Mouse (Mus musculus) CH12.LX (cell line): Measurements from ENCODE around the gene Rbm8a. TPM values are rescaled to one million over a fixed set of nuclear protein-coding genes. Genes with fewer than 3 reads are reported as not detected.

Source experiments
- DNase-seq: peaks from one replicate; pipeline ENCODE4 v3.0.0-alpha.2; 2013; ENCODE audit errors: extremely low read depth
- H3K27ac ChIP-seq: 2 replicates; pipeline ENCODE4 v1.5.1; 2012; ENCODE audit warnings: low read depth, mild to moderate bottlenecking, control low read depth, moderate library complexity; ENCODE audit not compliant: insufficient read depth
- H3K27me3 ChIP-seq: replicated peaks from 2 replicates; pipeline ENCODE3; 2012; ENCODE audit warnings: inconsistent platforms
- H3K36me3 ChIP-seq, 2 experiments: replicated peaks in 1 of 2; 2 replicates each; pipeline versions ENCODE3 to v1.6.1; 2012; ENCODE audit warnings: inconsistent platforms in 1 of 2, low read length in 1 of 2, mild to moderate bottlenecking in 1 of 2, mixed read lengths in 1 of 2, moderate library complexity in 1 of 2; ENCODE audit not compliant: control insufficient read depth in 1 of 2, insufficient read depth in 1 of 2
- H3K4me1 ChIP-seq, 2 experiments: 2 replicates each; pipeline ENCODE4 v1.6.1; 2012; ENCODE audit warnings: inconsistent platforms in 1 of 2, moderate library complexity in 1 of 2; ENCODE audit not compliant: insufficient read depth in 2 of 2, control insufficient read depth in 1 of 2
- H3K4me2 ChIP-seq: 2 replicates; pipeline ENCODE4 v1.6.1; 2012; ENCODE audit warnings: low read depth, mild to moderate bottlenecking, control low read depth; ENCODE audit not compliant: poor library complexity, insufficient read depth, severe bottlenecking
- H3K4me3 ChIP-seq, 3 experiments: fragments of 150-350 bp in 1 of 3; sonication (generic) in 1 of 3; replicated peaks in 1 of 3; 2 replicates each; pipeline versions ENCODE3 to v1.5.1; 2011 to 2012; ENCODE audit warnings: low read depth in 2 of 3, low read length in 2 of 3, mild to moderate bottlenecking in 2 of 3, moderate library complexity in 2 of 3, control low read depth in 1 of 3, improper control_type of control experiment in 1 of 3, inconsistent platforms in 1 of 3, mixed read lengths in 1 of 3; ENCODE audit not compliant: poor library complexity in 1 of 3
- H3K79me2 ChIP-seq: replicated peaks from 2 replicates; pipeline ENCODE4 v1.6.1; 2012; ENCODE audit warnings: mild to moderate bottlenecking, moderate library complexity; ENCODE audit not compliant: control insufficient read depth, poor library complexity, insufficient read depth, severe bottlenecking; ENCODE audit errors: extremely low read depth
- H3K9ac ChIP-seq: 2 replicates; pipeline ENCODE4 v1.6.1; 2012; ENCODE audit warnings: low read depth, mild to moderate bottlenecking, control low read depth, moderate library complexity; ENCODE audit not compliant: insufficient read depth
- H3K9me3 ChIP-seq: replicated peaks from 2 replicates; pipeline ENCODE3; 2012; ENCODE audit warnings: low read length, inconsistent platforms, mixed read lengths
- BHLHE40 ChIP-seq: IDR thresholded peaks from 2 replicates; pipeline ENCODE4 v1.6.1; 2011; ENCODE audit warnings: mild to moderate bottlenecking, low read depth, low read length, improper control_type of control experiment
- CHD1 ChIP-seq: IDR thresholded peaks from 2 replicates; pipeline ENCODE4 v1.6.1; 2012; ENCODE audit warnings: low read depth, low read length, improper control_type of control experiment, inconsistent platforms
- CTCF ChIP-seq, 2 experiments: IDR thresholded peaks in 1 of 2; conservative IDR thresholded peaks in 1 of 2; 2 replicates each; pipeline ENCODE4 v1.5.1; 2011 to 2012; ENCODE audit warnings: low read depth in 2 of 2, low read length in 2 of 2, improper control_type of control experiment in 1 of 2, inconsistent platforms in 1 of 2, mild to moderate bottlenecking in 1 of 2, moderate library complexity in 1 of 2
- E2F4 ChIP-seq: IDR thresholded peaks from 2 replicates; pipeline ENCODE4 v1.6.1; 2011; ENCODE audit warnings: low read depth, low read length, improper control_type of control experiment; ENCODE audit not compliant: insufficient replicate concordance
- ELF1 ChIP-seq: IDR thresholded peaks from 2 replicates; pipeline ENCODE4 v1.6.1; 2014; ENCODE audit warnings: low read depth, mild to moderate bottlenecking, inconsistent platforms, low read length, improper control_type of control experiment
- ETS1 ChIP-seq: conservative IDR thresholded peaks from 2 replicates; pipeline ENCODE4 v1.6.1; 2012; ENCODE audit warnings: low read depth, mild to moderate bottlenecking, inconsistent platforms, low read length, improper control_type of control experiment, moderate library complexity
- HCFC1 ChIP-seq: IDR thresholded peaks from 2 replicates; pipeline ENCODE4 v1.6.1; 2012; ENCODE audit warnings: low read depth, mild to moderate bottlenecking, inconsistent platforms, low read length, improper control_type of control experiment
- IRF4 ChIP-seq: IDR thresholded peaks from 2 replicates; pipeline ENCODE4 v1.6.1; 2014; ENCODE audit warnings: low read depth, mild to moderate bottlenecking, inconsistent platforms, low read length, improper control_type of control experiment
- JUN ChIP-seq: IDR thresholded peaks from 2 replicates; pipeline ENCODE4 v1.6.1; 2011; ENCODE audit warnings: low read depth, mild to moderate bottlenecking, low read length, improper control_type of control experiment, moderate library complexity; ENCODE audit not compliant: insufficient read depth
- MAX ChIP-seq: IDR thresholded peaks from 2 replicates; pipeline ENCODE4 v1.6.1; 2011; ENCODE audit warnings: low read length, improper control_type of control experiment
- MEF2A ChIP-seq: IDR thresholded peaks from 2 replicates; pipeline ENCODE4 v1.6.1; 2014; ENCODE audit warnings: low read depth, mild to moderate bottlenecking, inconsistent platforms, low read length, improper control_type of control experiment, borderline replicate concordance
- MXI1 ChIP-seq: IDR thresholded peaks from 2 replicates; pipeline ENCODE4 v1.6.1; 2011; ENCODE audit warnings: mild to moderate bottlenecking, low read depth, low read length, improper control_type of control experiment
- MYC ChIP-seq: IDR thresholded peaks from 2 replicates; pipeline ENCODE4 v1.6.1; 2011; ENCODE audit warnings: low read depth, mild to moderate bottlenecking, improper control_type of control experiment, low read length
- NELFE ChIP-seq: IDR thresholded peaks from 2 replicates; pipeline ENCODE4 v1.6.1; 2011; ENCODE audit warnings: low read depth, low read length, improper control_type of control experiment
- NRF1 ChIP-seq: IDR thresholded peaks from 2 replicates; pipeline ENCODE4 v1.6.1; 2014; ENCODE audit warnings: low read depth, mild to moderate bottlenecking, inconsistent platforms, low read length, improper control_type of control experiment, moderate library complexity
- POLR2A ChIP-seq: IDR thresholded peaks from 2 replicates; pipeline ENCODE4 v1.6.1; 2011; ENCODE audit warnings: low read depth, mild to moderate bottlenecking, improper control_type of control experiment, low read length
- RCOR1 ChIP-seq: conservative IDR thresholded peaks from 2 replicates; pipeline ENCODE4 v1.6.1; 2012; ENCODE audit warnings: low read depth, mild to moderate bottlenecking, inconsistent platforms, low read length, improper control_type of control experiment
- TBP ChIP-seq: conservative IDR thresholded peaks from 2 replicates; pipeline ENCODE4 v1.6.1; 2011; ENCODE audit warnings: low read depth, low read length, improper control_type of control experiment
- UBTF ChIP-seq: IDR thresholded peaks from 2 replicates; pipeline ENCODE4 v1.6.1; 2012; ENCODE audit warnings: low read depth, mild to moderate bottlenecking, inconsistent platforms, low read length, improper control_type of control experiment, moderate library complexity
- USF1 ChIP-seq: IDR thresholded peaks from 2 replicates; pipeline ENCODE4 v1.6.1; 2014; ENCODE audit warnings: low read depth, mild to moderate bottlenecking, inconsistent platforms, low read length, improper control_type of control experiment
- ZKSCAN1 ChIP-seq: IDR thresholded peaks from 2 replicates; pipeline ENCODE4 v1.6.1; 2012; ENCODE audit warnings: low read depth, inconsistent platforms, low read length, improper control_type of control experiment, borderline replicate concordance
- ZMIZ1 ChIP-seq: IDR thresholded peaks from 2 replicates; pipeline ENCODE4 v1.6.1; 2012; ENCODE audit warnings: low read depth, mild to moderate bottlenecking, inconsistent platforms, low read length, improper control_type of control experiment
- dilution Hi-C: fragments of 300-500 bp; cut with MboI; formaldehyde crosslinking; loops from 2 replicates; pipeline ENCODE4 v1.14.3; 2020; ENCODE audit warnings: low sequenced_read_pairs; ENCODE audit not compliant: extremely low pct_unique_long_range_greater_than_20kb, extremely low pct_ligation_motif_present
- in situ Hi-C: fragments of 300-500 bp; cut with MboI; formaldehyde crosslinking; loops from 3 replicates; pipeline ENCODE4 v1.14.3; 2019; ENCODE audit warnings: low sequenced_read_pairs, low pct_ligation_motif_present, low pct_unique_long_range_greater_than_20kb, mixed read lengths
- polyA plus RNA-seq: library from polyadenylated mRNA; unstranded; fragments of >175 nt; gene quantifications from 2 replicates; pipeline ENCODE4 v1.2.1, GENCODE M21; 2012; ENCODE audit warnings: low read depth; ENCODE audit not compliant: insufficient read length
- total RNA-seq, 2 experiments: library from RNA; depleted of rRNA; stranded (reverse); fragments of 300-350 nt in 1 of 2; fragments of >200 nt in 1 of 2; gene quantifications; 2 replicates each; pipeline ENCODE4 v1.2.3; 2012 to 2014

Rbm8a gene
- total and polyA plus RNA-seq, 3 experiments = 59.7 to 187 (median 80.3) TPM

GRCm38 (mm10) chr3:96598156-96599068 lies 31.3 kb upstream of the Rbm8a start:
- no peak overlapping the region for H3K9ac ChIP-seq
- dilution Hi-C loops (no loop called here), in situ Hi-C loops (no loop called here)
- peaks cover 14% of the 10 kb centered on the region for H3K9me3 ChIP-seq
- no peak overlapping the region for H3K4me2 ChIP-seq
- no peak overlapping the region for H3K4me3 ChIP-seq
- DNase-seq = no peak
- no peak overlapping the region for H3K27ac ChIP-seq
- peaks cover 0 to 8% of the 10 kb centered on the region in 2 experiments for H3K36me3 ChIP-seq
- no peaks in the 10 kb centered on the region for H3K27me3 ChIP-seq
- H3K4me1 ChIP-seq = peaks cover 4 to 20% of the 10 kb centered on the region in 2 experiments; a peak in 2 of 4 replicates
- H3K79me2 ChIP-seq = no peaks in the 10 kb centered on the region
- TF ChIP-seq MYC = no peak
- no peak for TF ChIP-seq POLR2A
- TF ChIP-seq IRF4 = no peak
- TF ChIP-seq NELFE = no peak
- TF ChIP-seq BHLHE40 = no peak
- no peak for TF ChIP-seq ETS1
- no peak for TF ChIP-seq CTCF (conservative IDR thresholded peaks at IDR 0.05 in 1 of 2, IDR thresholded peaks at IDR 0.05 in 1 of 2; ENCODE audit: low read depth in 2 of 2, low read length in 2 of 2)
- TF ChIP-seq MEF2A = no peak

GRCm38 (mm10) chr3:96599069-96599393 lies 30.7 kb upstream of the Rbm8a start:
- no peak overlapping the region for H3K4me3 ChIP-seq
- in situ Hi-C loops (no loop called here), dilution Hi-C loops (no loop called here)
- peaks cover 0 to 13% of the 10 kb centered on the region in 2 experiments for H3K36me3 ChIP-seq
- TF ChIP-seq UBTF (no peak), HCFC1 (no peak), BHLHE40 (no peak)
- H3K79me2 ChIP-seq = no peaks in the 10 kb centered on the region
- H3K4me1 ChIP-seq = peaks cover 4 to 20% of the 10 kb centered on the region in 2 experiments; a peak in 2 of 4 replicates
- H3K27me3 ChIP-seq = no peaks in the 10 kb centered on the region
- no peak overlapping the region for H3K27ac ChIP-seq
- H3K4me2 ChIP-seq = no peak overlapping the region
- no peak for DNase-seq
- no peak overlapping the region for H3K9ac ChIP-seq
- peaks cover 14% of the 10 kb centered on the region for H3K9me3 ChIP-seq

- no peak overlapping the region for H3K27ac ChIP-seq
- no peaks in the 10 kb centered on the region for H3K27me3 ChIP-seq
- no peaks in the 10 kb centered on the region for H3K79me2 ChIP-seq
- peaks cover 4 to 20% of the 10 kb centered on the region in 2 experiments; a peak in 2 of 4 replicates for H3K4me1 ChIP-seq
- H3K9me3 ChIP-seq = peaks cover 14% of the 10 kb centered on the region
- in situ Hi-C loops (no loop called here), dilution Hi-C loops (no loop called here)
- TF ChIP-seq TBP = no peak
- TF ChIP-seq RCOR1 = no peak
- no peak for TF ChIP-seq E2F4
- TF ChIP-seq MXI1 = no peak
- no peak for TF ChIP-seq USF1
- no peak for TF ChIP-seq ZKSCAN1
- TF ChIP-seq JUN = no peak
- no peak for TF ChIP-seq CHD1
- TF ChIP-seq CTCF (conservative IDR thresholded peaks at IDR 0.05 in 1 of 2, IDR thresholded peaks at IDR 0.05 in 1 of 2; ENCODE audit: low read depth in 2 of 2, low read length in 2 of 2) = no peak
- TF ChIP-seq ZMIZ1 = no peak
- no peak for TF ChIP-seq MAX
- no peak for TF ChIP-seq IRF4
- no peak for TF ChIP-seq ETS1
- no peak for TF ChIP-seq ELF1
- TF ChIP-seq MEF2A = no peak
- no peak for TF ChIP-seq NRF1
- no peak overlapping the region for H3K9ac ChIP-seq
- no peak overlapping the region for H3K4me2 ChIP-seq
- no peak for DNase-seq
- peaks cover 0 to 13% of the 10 kb centered on the region in 2 experiments for H3K36me3 ChIP-seq
- H3K4me3 ChIP-seq = no peak overlapping the region
Observed at GRCm38 (mm10) chr3:96599411-96599810, 30.3 kb upstream of the Rbm8a start.
